Comparison of ENCODE assay signal across 8 mouse cellular contexts in genomic region chr4:64832882-64833281, GRCm38 (mm10).
A peak's percentile ranks its signal among the peaks of the same experiment; 100 is the strongest.
DNase-seq lines count a peak whose midpoint lies in the region; ATAC-seq lines count a peak whose summit lies in the region.

No protein-coding gene starts in this region.

- DNase-seq in adrenal gland, postnatal 10 days: peak; percentile 5
- no peak for DNase-seq in adrenal gland, adult 8-10 months
- DNase-seq in layer of hippocampus, adult 18-20 months (ENCODE audit: low spot score in 2 of 2): peak; percentile 0 to 32
- DNase-seq in layer of hippocampus, postnatal 14 days (ENCODE audit: low spot score in 2 of 2): no peak
- DNase-seq in R1 (ENCODE audit: low read depth, low spot score): peak; percentile 26
- DNase-seq in kidney, postnatal 10 days: peak; percentile 16
- no peak for DNase-seq in testis, postnatal 10 days (ENCODE audit: low spot score)

- ATAC-seq in granulocyte monocyte progenitor cell, adult 5-6 weeks (replicated peaks; ENCODE audit: poor library complexity, severe bottlenecking): no peak

Comparison
In these comparisons a context has a peak if more than half of its experiments do, and no peak if none do; other contexts are left out.
1. DNase-seq: peak in adrenal gland, postnatal 10 days (single experiment), layer of hippocampus, adult 18-20 months (2 of 2), R1 (single experiment) and kidney, postnatal 10 days (single experiment); none in adrenal gland, adult 8-10 months (single experiment), layer of hippocampus, postnatal 14 days (0 of 2) and testis, postnatal 10 days (single experiment).